Mouse (Mus musculus): ENCODE measurements around the gene Rxfp1. TPM values are rescaled to one million over a fixed set of nuclear protein-coding genes. Genes with fewer than 3 reads are reported as not detected.

Rxfp1 gene
- total RNA-seq (2014; rRNA removed) = 0.49 and 0.90 TPM in 2 replicates
- polyA plus RNA-seq (2015; fragmentation: Nextera tagmentation; extraction: Ambion mirVana) = 0.19 and 0.27 TPM in 2 replicates

DNA sequence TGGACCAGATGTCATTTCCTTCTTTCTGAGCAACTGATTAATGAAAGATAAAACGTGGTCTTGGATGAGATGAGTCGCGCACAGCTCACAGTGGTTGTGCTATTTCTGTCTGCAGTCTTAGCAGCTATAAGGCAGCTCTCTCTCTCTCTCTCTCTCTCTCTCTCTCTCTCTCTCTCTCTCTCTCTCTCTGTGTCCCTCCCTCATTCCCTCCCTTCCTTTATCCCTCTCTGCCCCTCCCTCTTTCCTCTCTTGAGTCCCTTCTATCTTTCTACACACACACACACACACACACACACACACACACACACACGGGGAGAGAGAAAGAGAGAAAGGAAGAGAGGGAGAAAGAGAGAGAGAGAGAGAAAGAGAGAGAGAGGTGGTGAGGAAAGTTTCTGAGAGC, at the start of gene Rxfp1:
TSS of gene Rxfp1 (minus strand) at position 101 of the 400 bp plus-strand sequence.
- Histone ChIP-seq H3K4me3 (ENCODE audit: low read depth, low read length) (no peak within 1 kb of the TSS), H3K9ac (replicated peaks; ENCODE audit: low read length, poor library complexity, severe bottlenecking) (no peak within 1 kb of the TSS), H3K4me2 (ENCODE audit: low read depth, low read length, poor library complexity, severe bottlenecking) (no peak within 1 kb of the TSS), H3K36me3 (ENCODE audit: insufficient read depth, low read length) (no peaks in the 10 kb centered on the region), H3K4me1 (ENCODE audit: insufficient read depth, low read length) (no peaks in the 10 kb centered on the region), H3K27ac (ENCODE audit: low read depth, low read length) (no peak within 1 kb of the TSS), H3K27me3 (ENCODE audit: insufficient read depth, low read length) (no peaks in the 10 kb centered on the region), H3K9me3 (ENCODE audit: low read length) (no peaks in the 10 kb centered on the region)
- DNase-seq (ENCODE audit: low spot score) (no peak), ATAC-seq (ENCODE audit: low FRiP score) (no peak)
- 61% methylated on average over 4 of the region's 4 CpGs for WGBS
- TF ChIP-seq CTCF (IDR thresholded peaks at IDR 0.05) = no peak

DNA sequence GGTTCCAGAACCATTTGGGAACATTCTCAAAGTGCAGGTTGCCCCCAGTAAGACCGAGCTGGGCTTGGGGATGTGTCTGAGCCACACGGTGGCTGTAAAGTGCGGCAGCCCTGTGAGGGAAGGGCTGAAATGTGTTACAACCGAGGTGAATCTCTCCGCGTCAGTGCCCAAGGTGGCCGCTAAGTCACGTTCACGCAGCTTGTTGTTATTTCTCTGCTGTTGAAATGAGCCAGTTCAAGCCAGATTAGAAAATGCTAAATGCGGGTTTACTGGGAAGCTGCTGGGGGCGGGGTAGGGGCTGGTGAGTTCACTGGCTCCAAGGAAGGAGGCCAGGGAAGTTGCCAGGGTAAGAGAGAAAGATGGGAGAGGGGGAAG, 46.7 kb upstream of the Rxfp1 start:
- DNase-seq (ENCODE audit: low spot score) = no peak
- H3K4me3 ChIP-seq (ENCODE audit: low read depth, low read length) = no peak overlapping the region
- no peaks in the 10 kb centered on the region for H3K36me3 ChIP-seq (ENCODE audit: insufficient read depth, low read length)
- H3K4me2 ChIP-seq (ENCODE audit: low read depth, low read length, poor library complexity, severe bottlenecking) = peak overlapping the region; percentile 23
- no peaks in the 10 kb centered on the region for H3K9me3 ChIP-seq (ENCODE audit: low read length)
- 16% methylated on average over 11 of the region's 11 CpGs for WGBS
- H3K4me1 ChIP-seq (ENCODE audit: insufficient read depth, low read length) = no peaks in the 10 kb centered on the region
- H3K27ac ChIP-seq (ENCODE audit: low read depth, low read length) = no peak overlapping the region
- no peak for ATAC-seq (ENCODE audit: low FRiP score)
- no peaks in the 10 kb centered on the region for H3K27me3 ChIP-seq (ENCODE audit: insufficient read depth, low read length)
- no peak overlapping the region for H3K9ac ChIP-seq (replicated peaks; ENCODE audit: low read length, poor library complexity, severe bottlenecking)
- no peak for TF ChIP-seq CTCF (IDR thresholded peaks at IDR 0.05)

DNA sequence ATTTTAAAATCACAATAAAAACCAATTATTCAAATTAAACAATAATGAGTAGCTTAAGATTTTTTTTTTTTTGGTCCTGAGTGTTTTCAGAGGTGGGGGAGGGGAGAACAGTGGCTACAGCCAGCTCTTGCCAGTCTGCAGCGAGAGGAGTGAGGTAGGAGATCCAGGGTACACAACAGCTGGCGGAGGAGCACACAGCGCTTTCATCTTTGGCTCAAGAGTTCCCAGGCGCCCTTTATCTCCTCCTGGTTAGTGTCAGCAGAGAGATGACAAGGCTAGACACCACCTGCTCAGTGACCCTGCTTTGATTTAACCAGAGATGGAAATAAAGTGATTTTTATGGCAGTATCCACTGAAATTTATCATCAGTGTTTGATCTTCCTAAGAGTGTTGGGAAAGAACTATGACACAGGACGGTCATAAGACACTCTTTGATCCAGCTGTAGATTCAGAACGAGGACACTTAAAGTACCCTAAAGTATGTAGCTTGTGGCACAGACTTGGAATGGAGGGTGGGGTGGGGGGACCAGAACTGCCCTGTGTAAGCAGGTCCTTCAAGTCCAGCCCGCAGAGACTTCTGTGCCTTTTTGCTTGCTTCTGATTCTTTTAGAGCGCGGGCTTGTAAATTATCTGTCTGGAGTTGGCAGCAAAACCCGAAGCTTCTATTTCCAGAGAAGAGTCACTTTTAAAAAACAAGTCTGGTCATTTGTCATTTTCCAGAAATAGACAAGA, 46.1 kb upstream of the Rxfp1 start:
- no peak for DNase-seq (ENCODE audit: low spot score)
- H3K27ac ChIP-seq (ENCODE audit: low read depth, low read length) = no peak overlapping the region
- no peak overlapping the region for H3K9ac ChIP-seq (replicated peaks; ENCODE audit: low read length, poor library complexity, severe bottlenecking)
- no peaks in the 10 kb centered on the region for H3K27me3 ChIP-seq (ENCODE audit: insufficient read depth, low read length)
- 56% methylated on average over 10 of the region's 10 CpGs for WGBS
- no peaks in the 10 kb centered on the region for H3K36me3 ChIP-seq (ENCODE audit: insufficient read depth, low read length)
- H3K4me3 ChIP-seq (ENCODE audit: low read depth, low read length) = no peak overlapping the region
- no peak for ATAC-seq (ENCODE audit: low FRiP score)
- H3K4me1 ChIP-seq (ENCODE audit: insufficient read depth, low read length) = no peaks in the 10 kb centered on the region
- no peaks in the 10 kb centered on the region for H3K9me3 ChIP-seq (ENCODE audit: low read length)
- no peak for TF ChIP-seq CTCF (IDR thresholded peaks at IDR 0.05)
- peak overlapping the region; percentile 23 for H3K4me2 ChIP-seq (ENCODE audit: low read depth, low read length, poor library complexity, severe bottlenecking)

DNA sequence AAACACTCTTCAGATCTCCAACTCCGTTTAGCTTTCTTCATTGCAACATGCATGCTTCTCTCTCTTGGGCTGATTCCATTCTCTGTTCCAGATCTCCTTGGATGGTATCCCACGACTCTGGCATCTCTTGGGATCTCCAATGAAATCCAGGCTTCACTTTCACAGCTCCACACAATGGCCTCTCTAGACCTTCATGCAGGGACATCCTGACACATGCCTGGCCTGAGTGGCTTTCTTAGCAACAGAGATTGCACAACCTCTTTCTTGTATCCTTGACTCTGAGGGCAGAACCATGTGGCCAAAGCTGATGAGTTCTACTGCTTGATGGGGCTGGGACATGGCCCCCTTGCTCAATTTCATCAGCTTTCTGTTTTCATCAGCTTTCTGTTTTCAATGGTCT, 35.0 kb upstream of the Rxfp1 start:
- ATAC-seq (ENCODE audit: low FRiP score) (no peak), DNase-seq (ENCODE audit: low spot score) (no peak)
- Histone ChIP-seq H3K4me3 (ENCODE audit: low read depth, low read length) (no peak overlapping the region), H3K27me3 (ENCODE audit: insufficient read depth, low read length) (no peaks in the 10 kb centered on the region), H3K4me2 (ENCODE audit: low read depth, low read length, poor library complexity, severe bottlenecking) (no peak overlapping the region), H3K36me3 (ENCODE audit: insufficient read depth, low read length) (no peaks in the 10 kb centered on the region), H3K9ac (replicated peaks; ENCODE audit: low read length, poor library complexity, severe bottlenecking) (no peak overlapping the region), H3K27ac (ENCODE audit: low read depth, low read length) (no peak overlapping the region), H3K9me3 (ENCODE audit: low read length) (no peaks in the 10 kb centered on the region), H3K4me1 (ENCODE audit: insufficient read depth, low read length) (no peaks in the 10 kb centered on the region)
- WGBS = 81% methylated on average over 2 of the region's 2 CpGs
- no peak for TF ChIP-seq CTCF (IDR thresholded peaks at IDR 0.05)

DNA sequence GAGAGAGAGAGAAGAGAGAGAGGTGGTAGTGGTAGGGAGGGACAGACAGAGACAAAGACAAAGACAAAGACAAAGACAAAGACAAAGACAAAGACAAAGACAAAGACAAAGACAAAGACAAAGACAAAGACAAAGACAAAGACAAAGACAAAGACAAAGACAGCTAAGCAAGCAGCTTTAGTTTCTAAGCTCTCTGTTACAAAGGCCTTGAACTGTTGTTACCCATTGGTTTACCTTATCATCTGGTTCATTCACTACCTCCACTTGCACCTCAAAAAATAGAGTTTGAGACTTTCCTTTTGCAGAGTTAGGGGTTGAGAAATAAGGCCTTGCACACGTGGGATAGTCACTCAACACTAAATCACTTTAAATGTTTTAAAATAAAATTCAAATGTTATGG, 16.1 kb upstream of the Rxfp1 start:
- no peaks in the 10 kb centered on the region for H3K4me1 ChIP-seq (ENCODE audit: insufficient read depth, low read length)
- no peak overlapping the region for H3K4me2 ChIP-seq (ENCODE audit: low read depth, low read length, poor library complexity, severe bottlenecking)
- no peak for ATAC-seq (ENCODE audit: low FRiP score)
- H3K36me3 ChIP-seq (ENCODE audit: insufficient read depth, low read length) = no peaks in the 10 kb centered on the region
- no peak overlapping the region for H3K9ac ChIP-seq (replicated peaks; ENCODE audit: low read length, poor library complexity, severe bottlenecking)
- no peaks in the 10 kb centered on the region for H3K9me3 ChIP-seq (ENCODE audit: low read length)
- 63% methylated on average over 1 of the region's 1 CpGs for WGBS
- no peak overlapping the region for H3K27ac ChIP-seq (ENCODE audit: low read depth, low read length)
- DNase-seq (ENCODE audit: low spot score) = no peak
- no peak for TF ChIP-seq CTCF (IDR thresholded peaks at IDR 0.05)
- no peak overlapping the region for H3K4me3 ChIP-seq (ENCODE audit: low read depth, low read length)
- no peaks in the 10 kb centered on the region for H3K27me3 ChIP-seq (ENCODE audit: insufficient read depth, low read length)

GRCm38 (mm10) chr3:79746585-79746984, 8.9 kb upstream of the Rxfp1 start:
- WGBS = 96% methylated on average over 6 of the region's 6 CpGs
- H3K9me3 ChIP-seq (ENCODE audit: low read length) = no peaks in the 10 kb centered on the region
- DNase-seq (ENCODE audit: low spot score) = no peak
- H3K27me3 ChIP-seq (ENCODE audit: insufficient read depth, low read length) = no peaks in the 10 kb centered on the region
- H3K27ac ChIP-seq (ENCODE audit: low read depth, low read length) = no peak overlapping the region
- no peak overlapping the region for H3K4me3 ChIP-seq (ENCODE audit: low read depth, low read length)
- no peak overlapping the region for H3K9ac ChIP-seq (replicated peaks; ENCODE audit: low read length, poor library complexity, severe bottlenecking)
- no peak for ATAC-seq (ENCODE audit: low FRiP score)
- H3K4me2 ChIP-seq (ENCODE audit: low read depth, low read length, poor library complexity, severe bottlenecking) = no peak overlapping the region
- H3K4me1 ChIP-seq (ENCODE audit: insufficient read depth, low read length) = no peaks in the 10 kb centered on the region
- TF ChIP-seq CTCF (IDR thresholded peaks at IDR 0.05) = no peak
- H3K36me3 ChIP-seq (ENCODE audit: insufficient read depth, low read length) = no peaks in the 10 kb centered on the region

All from midbrain, postnatal 0 days (tissue).